Mouse (Mus musculus): ENCODE measurements around the gene Tub. TPM values are rescaled to one million over a fixed set of nuclear protein-coding genes. Genes with fewer than 3 reads are reported as not detected.

Gene Tub
- polyA plus RNA-seq, 1 experiment from 2014 or later: 47.4 TPM

- Histone ChIP-seq H3K9ac (replicated peaks; ENCODE audit: low read length) (no peak overlapping the region), H3K4me2 (ENCODE audit: low read length) (no peak overlapping the region), H3K36me3 (ENCODE audit: control insufficient read depth, insufficient read depth, low read length) (no peaks in the 10 kb centered on the region), H3K27ac (replicated peaks; ENCODE audit: low read depth, low read length) (no peak overlapping the region), H3K9me3 (ENCODE audit: control insufficient read depth, low read length) (no peaks in the 10 kb centered on the region), H3K4me1 (ENCODE audit: control insufficient read depth, insufficient read depth, low read length) (no peaks in the 10 kb centered on the region), H3K4me3 (replicated peaks; ENCODE audit: low read depth, low read length) (no peak overlapping the region), H3K27me3 (ENCODE audit: control insufficient read depth, insufficient read depth, low read length) (no peaks in the 10 kb centered on the region)
- DNase-seq (no peak), ATAC-seq (ENCODE audit: low FRiP score, low TSS enrichment) (no peak)
- WGBS: 91% methylated on average over 4 of the region's 4 CpGs
Measured at GRCm38 (mm10) chr7:109069641-109070040, 119.5 kb downstream of the Tub start.

- WGBS: 90% methylated on average over 5 of the region's 5 CpGs
- Histone ChIP-seq H3K9me3 (ENCODE audit: control insufficient read depth, low read length) (no peaks in the 10 kb centered on the region), H3K4me1 (ENCODE audit: control insufficient read depth, insufficient read depth, low read length) (no peaks in the 10 kb centered on the region), H3K27ac (replicated peaks; ENCODE audit: low read depth, low read length) (no peak overlapping the region), H3K27me3 (ENCODE audit: control insufficient read depth, insufficient read depth, low read length) (no peaks in the 10 kb centered on the region), H3K4me2 (ENCODE audit: low read length) (no peak overlapping the region), H3K9ac (replicated peaks; ENCODE audit: low read length) (no peak overlapping the region), H3K36me3 (ENCODE audit: control insufficient read depth, insufficient read depth, low read length) (no peaks in the 10 kb centered on the region), H3K4me3 (replicated peaks; ENCODE audit: low read depth, low read length) (no peak overlapping the region)
- ATAC-seq (ENCODE audit: low FRiP score, low TSS enrichment): no peak
- DNase-seq: no peak
Measured at GRCm38 (mm10) chr7:109072326-109072725, 122.2 kb downstream of the Tub start.

- H3K4me3 ChIP-seq (replicated peaks; ENCODE audit: low read depth, low read length): peak overlapping the region; percentile 83
- DNase-seq: peak; percentile 52
- H3K27ac ChIP-seq (replicated peaks; ENCODE audit: low read depth, low read length): peak overlapping the region; percentile 77
- 11% methylated on average over 12 of the region's 12 CpGs for WGBS
- ATAC-seq (ENCODE audit: low FRiP score, low TSS enrichment): peak; percentile 47
- H3K4me1 ChIP-seq (ENCODE audit: control insufficient read depth, insufficient read depth, low read length): peaks cover 15% of the 10 kb centered on the region
- H3K9ac ChIP-seq (replicated peaks; ENCODE audit: low read length): peak overlapping the region; percentile 83
- H3K27me3 ChIP-seq (ENCODE audit: control insufficient read depth, insufficient read depth, low read length): no peaks in the 10 kb centered on the region
- H3K4me2 ChIP-seq (ENCODE audit: low read length): peak overlapping the region; percentile 78
- H3K9me3 ChIP-seq (ENCODE audit: control insufficient read depth, low read length): no peaks in the 10 kb centered on the region
- H3K36me3 ChIP-seq (ENCODE audit: control insufficient read depth, insufficient read depth, low read length): no peaks in the 10 kb centered on the region
Measured at GRCm38 (mm10) chr7:109082269-109083112, 132.4 kb downstream of the Tub start.

- H3K27me3 ChIP-seq (ENCODE audit: control insufficient read depth, insufficient read depth, low read length): no peaks in the 10 kb centered on the region
- no peaks in the 10 kb centered on the region for H3K9me3 ChIP-seq (ENCODE audit: control insufficient read depth, low read length)
- peak; percentile 93 for ATAC-seq (ENCODE audit: low FRiP score, low TSS enrichment)
- peak; percentile 91 for DNase-seq
- peak within 1 kb of the TSS; percentile 77 for H3K27ac ChIP-seq (replicated peaks; ENCODE audit: low read depth, low read length)
- no peaks in the 10 kb centered on the region for H3K36me3 ChIP-seq (ENCODE audit: control insufficient read depth, insufficient read depth, low read length)
- H3K4me3 ChIP-seq (replicated peaks; ENCODE audit: low read depth, low read length): peak within 1 kb of the TSS; percentile 83
- 3% methylated on average over 50 of the region's 50 CpGs for WGBS
- H3K9ac ChIP-seq (replicated peaks; ENCODE audit: low read length): peak within 1 kb of the TSS; percentile 83
- peaks cover 15% of the 10 kb centered on the region for H3K4me1 ChIP-seq (ENCODE audit: control insufficient read depth, insufficient read depth, low read length)
- peak within 1 kb of the TSS; percentile 78 for H3K4me2 ChIP-seq (ENCODE audit: low read length)
Measured at GRCm38 (mm10) chr7:109083113-109083812, 133.1 kb downstream of the Tub start, which contains the start of gene Ric3. Gene Ric3, minus strand, starts transcription at chr7:109083331.

GRCm38 (mm10) chr7:109083813-109084184 is 133.7 kb downstream of the Tub start:
- Histone ChIP-seq H3K36me3 (ENCODE audit: control insufficient read depth, insufficient read depth, low read length) (no peaks in the 10 kb centered on the region), H3K27ac (replicated peaks; ENCODE audit: low read depth, low read length) (no peak overlapping the region), H3K9ac (replicated peaks; ENCODE audit: low read length) (no peak overlapping the region), H3K4me1 (ENCODE audit: control insufficient read depth, insufficient read depth, low read length) (peaks cover 15% of the 10 kb centered on the region), H3K9me3 (ENCODE audit: control insufficient read depth, low read length) (no peaks in the 10 kb centered on the region), H3K4me2 (ENCODE audit: low read length) (peak overlapping the region; percentile 78), H3K4me3 (replicated peaks; ENCODE audit: low read depth, low read length) (peak overlapping the region; percentile 83; the same call in 1 of the 2 replicates), H3K27me3 (ENCODE audit: control insufficient read depth, insufficient read depth, low read length) (no peaks in the 10 kb centered on the region)
- 76% methylated on average over 4 of the region's 4 CpGs for WGBS
- DNase-seq: no peak
- ATAC-seq (ENCODE audit: low FRiP score, low TSS enrichment): no peak

Other genes with a start within 250 kb of the Tub start
- not detected in 2 replicates for gene Olfr512, start 237.0 kb upstream of the Tub start, polyA plus RNA-seq (2014; fragmentation: Nextera tagmentation; extraction: Ambion mirVana)
- gene Olfr513, start 199.4 kb upstream of the Tub start, polyA plus RNA-seq (2014; fragmentation: Nextera tagmentation; extraction: Ambion mirVana): not detected in 2 replicates
- gene Olfr514, start 124.3 kb upstream of the Tub start, polyA plus RNA-seq (2014; fragmentation: Nextera tagmentation; extraction: Ambion mirVana): not detected in 2 replicates
- gene Olfr516, start 99.8 kb upstream of the Tub start, polyA plus RNA-seq (2014; fragmentation: Nextera tagmentation; extraction: Ambion mirVana): not detected in 2 replicates
- not detected in 2 replicates for gene Olfr517, start 78.0 kb upstream of the Tub start, polyA plus RNA-seq (2014; fragmentation: Nextera tagmentation; extraction: Ambion mirVana)
- not detected in 2 replicates for gene Olfr518, start 65.3 kb upstream of the Tub start, polyA plus RNA-seq (2014; fragmentation: Nextera tagmentation; extraction: Ambion mirVana)
- gene Olfr519, start 55.9 kb upstream of the Tub start, polyA plus RNA-seq (2014; fragmentation: Nextera tagmentation; extraction: Ambion mirVana): not detected in 2 replicates
- gene Nlrp10, start 20.2 kb upstream of the Tub start, polyA plus RNA-seq (2014; fragmentation: Nextera tagmentation; extraction: Ambion mirVana): 0.04 TPM in 1 of 2 replicates, not detected in the other
- gene Eif3f, start 15.9 kb upstream of the Tub start, polyA plus RNA-seq (2014; fragmentation: Nextera tagmentation; extraction: Ambion mirVana): 81.3 and 94.1 TPM in 2 replicates
- 33.6 and 36.1 TPM in 2 replicates for gene Ric3, start 133.0 kb downstream of the Tub start, polyA plus RNA-seq (2014; fragmentation: Nextera tagmentation; extraction: Ambion mirVana)
- gene Lmo1, start 224.9 kb downstream of the Tub start, polyA plus RNA-seq (2014; fragmentation: Nextera tagmentation; extraction: Ambion mirVana): 170 and 189 TPM in 2 replicates